Mouse (Mus musculus): Measurements from ENCODE around the gene Col23a1.
"Not testable (repeated sequence)": the region's sequence is repeated elsewhere in the genome, so short reads cannot be mapped to it uniquely, and the experiment has no call there.

The Col23a1 gene

GRCm38 (mm10) chr11:51618894-51619408, 329.2 kb downstream of the Col23a1 start:
- DNase-seq (ENCODE audit: low spot score in 2 of 2): no peak

- DNase-seq (ENCODE audit: low spot score in 2 of 2): peak; percentile 88 to 95
Observed at GRCm38 (mm10) chr11:51619409-51620060, 329.8 kb downstream of the Col23a1 start, which contains the start of gene Nhp2. Gene Nhp2, plus strand, starts transcription at chr11:51619735.

GRCm38 (mm10) chr11:51620084-51620483, 330.4 kb downstream of the Col23a1 start:
- DNase-seq (ENCODE audit: low spot score in 2 of 2): no peak

- DNase-seq (ENCODE audit: low spot score in 2 of 2): no peak
Observed at GRCm38 (mm10) chr11:51621776-51622175, 332.1 kb downstream of the Col23a1 start.

- DNase-seq (ENCODE audit: low spot score in 2 of 2): peak; percentile 82 to 89
Observed at GRCm38 (mm10) chr11:51622971-51623491, 333.3 kb downstream of the Col23a1 start.

- DNase-seq (ENCODE audit: low spot score in 2 of 2): no peak
Observed at GRCm38 (mm10) chr11:51625187-51625820, 335.6 kb downstream of the Col23a1 start.

- DNase-seq (ENCODE audit: low spot score in 2 of 2): peak in 1 of 2 experiments; percentile 34
Observed at GRCm38 (mm10) chr11:51627425-51627824, 337.7 kb downstream of the Col23a1 start.

GRCm38 (mm10) chr11:51627907-51628306, 338.2 kb downstream of the Col23a1 start:
- DNase-seq (ENCODE audit: low spot score in 2 of 2): no peak

- DNase-seq (ENCODE audit: low spot score in 2 of 2): peak in 1 of 2 experiments; percentile 70
Observed at GRCm38 (mm10) chr11:51629651-51630314, 340.1 kb downstream of the Col23a1 start.

- no peak for DNase-seq (ENCODE audit: low spot score in 2 of 2)
Observed at GRCm38 (mm10) chr11:51632130-51632753, 342.5 kb downstream of the Col23a1 start.

- DNase-seq (ENCODE audit: low spot score in 2 of 2): not testable (repeated sequence)
Observed at GRCm38 (mm10) chr11:51633200-51633599, 343.5 kb downstream of the Col23a1 start.

Data from right cerebral cortex, postnatal 36 days (tissue).